Mouse (Mus musculus): ENCODE data around the gene Babam2. TPM values are rescaled to one million over a fixed set of nuclear protein-coding genes. Genes with fewer than 3 reads are reported as not detected.

The Babam2 gene
- polyA plus RNA-seq, 1 experiment, result 25.9 TPM

DNA sequence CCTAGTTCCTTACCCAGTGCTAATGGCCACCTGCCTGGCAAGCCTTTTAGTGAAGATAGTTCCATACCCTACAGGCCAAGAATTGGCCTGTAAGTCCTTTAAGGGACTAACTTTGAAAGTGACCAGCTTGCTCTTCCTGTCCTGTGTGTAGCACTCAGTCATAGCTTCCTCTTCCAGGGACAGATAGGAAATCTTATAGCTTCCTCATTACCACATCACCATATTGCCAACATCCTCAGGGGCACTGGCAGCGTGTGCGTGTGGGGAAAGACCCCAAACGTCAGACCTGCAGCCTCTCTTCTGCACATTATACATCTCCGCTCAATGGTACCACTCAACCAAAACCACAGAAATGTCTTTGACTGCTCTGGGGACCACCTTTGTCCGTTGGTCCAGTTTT, 424.9 kb downstream of the Babam2 start:
- TF ChIP-seq POLR2A (IDR thresholded peaks at IDR 0.05; ENCODE audit: borderline replicate concordance, control insufficient read depth, low read depth, low read length) (no peak), CTCF (IDR thresholded peaks at IDR 0.05; ENCODE audit: control insufficient read depth, insufficient read depth, low read length) (no peak)
- WGBS, result 13% methylated on average over 5 of the region's 5 CpGs
- Histone ChIP-seq H3K4me3 (replicated peaks; ENCODE audit: control insufficient read depth, low read depth, low read length) (no peak overlapping the region), H3K27ac (ENCODE audit: control insufficient read depth, insufficient read depth, low read depth, low read length, poor library complexity) (peak overlapping the region; percentile 93), H3K4me1 (ENCODE audit: control insufficient read depth, insufficient read depth, low read length) (peaks cover 2% of the 10 kb centered on the region)

DNA sequence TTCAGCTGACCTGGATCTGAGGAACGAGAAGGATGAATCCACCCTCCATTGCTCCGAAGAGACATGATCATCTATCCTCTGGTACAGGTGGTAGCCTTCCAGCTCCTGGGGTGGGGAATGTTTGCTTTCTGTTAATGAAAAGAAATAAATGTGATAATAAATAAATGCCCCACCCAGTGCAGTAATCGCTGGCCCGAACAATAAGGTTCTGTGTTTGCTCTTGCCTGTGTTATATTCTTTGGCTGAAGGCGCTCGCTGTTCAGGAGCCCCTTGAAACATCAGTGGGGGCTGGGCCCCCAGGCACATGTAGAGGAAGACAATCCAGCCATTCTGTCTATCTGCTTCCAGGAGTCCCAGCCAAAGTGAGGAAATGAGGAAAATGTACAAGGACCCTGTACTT, 427.5 kb downstream of the Babam2 start:
- TF ChIP-seq CTCF (IDR thresholded peaks at IDR 0.05; ENCODE audit: control insufficient read depth, insufficient read depth, low read length) (no peak), POLR2A (IDR thresholded peaks at IDR 0.05; ENCODE audit: borderline replicate concordance, control insufficient read depth, low read depth, low read length) (no peak)
- Histone ChIP-seq H3K27ac (ENCODE audit: control insufficient read depth, insufficient read depth, low read depth, low read length, poor library complexity) (no peak overlapping the region), H3K4me1 (ENCODE audit: control insufficient read depth, insufficient read depth, low read length) (peaks cover 2% of the 10 kb centered on the region), H3K4me3 (replicated peaks; ENCODE audit: control insufficient read depth, low read depth, low read length) (no peak overlapping the region)
- WGBS, result 87% methylated on average over 6 of the region's 6 CpGs

DNA sequence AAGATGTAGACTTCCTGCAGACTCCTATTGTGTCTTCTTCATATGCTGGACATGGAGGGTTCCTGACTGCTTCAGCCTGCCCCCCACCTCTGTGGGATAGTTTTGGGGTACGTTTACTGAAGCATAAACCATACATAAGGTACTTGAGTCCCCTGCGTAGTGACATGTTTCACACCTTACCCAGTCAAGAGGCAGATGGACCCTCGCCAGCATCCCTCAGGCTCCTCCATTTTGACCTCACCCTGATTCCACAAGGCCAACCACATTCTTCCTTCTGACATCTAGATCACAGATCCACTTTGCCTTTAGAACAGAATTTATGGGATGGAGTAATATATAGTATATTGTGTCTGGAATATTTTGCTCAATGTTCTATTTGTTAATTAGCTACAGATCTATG, 429.7 kb downstream of the Babam2 start:
- WGBS, result 73% methylated on average over 3 of the region's 3 CpGs
- TF ChIP-seq CTCF (IDR thresholded peaks at IDR 0.05; ENCODE audit: control insufficient read depth, insufficient read depth, low read length) (no peak), POLR2A (IDR thresholded peaks at IDR 0.05; ENCODE audit: borderline replicate concordance, control insufficient read depth, low read depth, low read length) (no peak)
- Histone ChIP-seq H3K27ac (ENCODE audit: control insufficient read depth, insufficient read depth, low read depth, low read length, poor library complexity) (no peak overlapping the region), H3K4me3 (replicated peaks; ENCODE audit: control insufficient read depth, low read depth, low read length) (no peak overlapping the region), H3K4me1 (ENCODE audit: control insufficient read depth, insufficient read depth, low read length) (no peaks in the 10 kb centered on the region; the same call in 1 of the 2 replicates)

DNA sequence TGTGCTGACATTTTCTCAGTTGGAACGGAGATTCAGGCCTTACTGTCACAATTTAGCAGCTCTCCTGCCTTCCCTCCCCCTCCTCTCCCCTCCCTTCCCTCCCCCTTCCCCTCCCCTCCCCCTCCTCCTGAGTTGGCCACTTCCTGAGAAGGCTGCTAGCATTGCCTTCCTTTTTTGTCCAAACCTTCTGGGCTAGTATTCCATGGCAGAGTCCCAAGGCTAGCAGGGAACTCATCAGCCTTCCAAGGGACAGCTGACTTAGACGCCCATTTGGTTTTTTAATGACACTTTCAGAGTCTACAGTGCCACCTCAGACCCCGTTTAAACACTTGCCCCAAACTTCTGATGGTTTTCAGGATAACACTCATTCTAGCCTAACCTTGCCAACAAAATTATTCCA, 430.4 kb downstream of the Babam2 start:
- Histone ChIP-seq H3K27ac (ENCODE audit: control insufficient read depth, insufficient read depth, low read depth, low read length, poor library complexity) (no peak overlapping the region), H3K4me3 (replicated peaks; ENCODE audit: control insufficient read depth, low read depth, low read length) (no peak overlapping the region), H3K4me1 (ENCODE audit: control insufficient read depth, insufficient read depth, low read length) (no peaks in the 10 kb centered on the region; the same call in 1 of the 2 replicates)
- 39% methylated on average over 3 of the region's 3 CpGs for WGBS
- TF ChIP-seq CTCF (IDR thresholded peaks at IDR 0.05; ENCODE audit: control insufficient read depth, insufficient read depth, low read length) (no peak), POLR2A (IDR thresholded peaks at IDR 0.05; ENCODE audit: borderline replicate concordance, control insufficient read depth, low read depth, low read length) (no peak)

DNA sequence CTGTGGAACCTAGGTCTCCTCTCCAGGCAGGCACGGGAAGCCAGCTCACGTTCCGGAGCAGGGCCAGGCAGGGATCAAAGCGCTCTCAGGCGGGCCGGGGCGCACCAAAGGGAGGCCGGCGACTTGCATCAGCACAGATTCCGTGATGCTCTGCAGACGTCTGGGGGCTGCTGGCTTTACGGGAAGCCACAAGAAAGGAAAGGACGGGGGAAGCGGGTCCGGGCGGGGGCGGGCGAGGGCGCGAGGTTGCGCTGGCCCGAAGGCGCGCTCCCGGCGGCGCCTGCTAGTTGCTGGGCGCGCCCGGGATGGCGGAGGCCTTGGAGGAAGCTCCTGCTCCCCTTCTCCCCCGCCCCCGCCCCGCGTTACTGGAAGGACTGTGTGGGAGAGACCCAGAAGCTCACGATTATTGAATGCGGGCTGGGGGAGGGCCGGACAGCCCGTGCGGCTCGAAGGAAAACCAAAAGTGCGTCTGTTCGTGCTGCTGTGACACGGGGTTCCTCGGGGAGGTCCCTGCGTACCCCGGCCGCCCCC, 435.6 kb downstream of the Babam2 start:
- TF ChIP-seq CTCF (IDR thresholded peaks at IDR 0.05; ENCODE audit: control insufficient read depth, insufficient read depth, low read length), result no peak
- 0 out of 2 replicates have a peak, but pooled peaks have one; percentile 10 for TF ChIP-seq POLR2A (IDR thresholded peaks at IDR 0.05; ENCODE audit: borderline replicate concordance, control insufficient read depth, low read depth, low read length)
- WGBS, result 1% methylated on average over 47 of the region's 48 CpGs
- Histone ChIP-seq H3K4me1 (ENCODE audit: control insufficient read depth, insufficient read depth, low read length) (no peaks in the 10 kb centered on the region; the same call in 1 of the 2 replicates), H3K27ac (ENCODE audit: control insufficient read depth, insufficient read depth, low read depth, low read length, poor library complexity) (peak overlapping the region; percentile 63), H3K4me3 (replicated peaks; ENCODE audit: control insufficient read depth, low read depth, low read length) (peak overlapping the region; percentile 74)

DNA sequence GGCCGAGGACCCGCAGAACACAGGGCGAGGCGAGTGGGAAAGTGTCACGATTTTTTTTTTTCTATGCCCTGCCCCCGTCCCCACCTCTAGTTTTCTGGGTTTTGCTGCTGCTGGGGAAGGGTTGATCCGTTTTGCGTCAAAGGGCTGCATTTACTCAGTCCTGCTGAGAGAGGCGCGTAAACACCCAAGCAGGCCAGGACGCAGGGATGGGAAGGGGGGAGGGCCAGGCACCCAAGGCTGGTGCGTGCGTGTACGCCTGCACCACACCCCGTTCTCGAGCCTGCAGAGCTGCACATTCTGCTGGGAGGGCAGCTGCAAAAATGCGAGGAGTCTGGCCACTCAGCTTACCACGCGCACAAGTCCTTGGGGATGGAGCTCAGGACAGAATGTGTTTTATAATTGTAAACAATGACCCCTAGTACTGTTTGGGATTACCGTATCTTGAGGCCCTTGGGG, 436.1 kb downstream of the Babam2 start:
- no peaks in the 10 kb centered on the region; the same call in 1 of the 2 replicates for H3K4me1 ChIP-seq (ENCODE audit: control insufficient read depth, insufficient read depth, low read length)
- WGBS, result 0% methylated on average over 20 of the region's 20 CpGs

DNA sequence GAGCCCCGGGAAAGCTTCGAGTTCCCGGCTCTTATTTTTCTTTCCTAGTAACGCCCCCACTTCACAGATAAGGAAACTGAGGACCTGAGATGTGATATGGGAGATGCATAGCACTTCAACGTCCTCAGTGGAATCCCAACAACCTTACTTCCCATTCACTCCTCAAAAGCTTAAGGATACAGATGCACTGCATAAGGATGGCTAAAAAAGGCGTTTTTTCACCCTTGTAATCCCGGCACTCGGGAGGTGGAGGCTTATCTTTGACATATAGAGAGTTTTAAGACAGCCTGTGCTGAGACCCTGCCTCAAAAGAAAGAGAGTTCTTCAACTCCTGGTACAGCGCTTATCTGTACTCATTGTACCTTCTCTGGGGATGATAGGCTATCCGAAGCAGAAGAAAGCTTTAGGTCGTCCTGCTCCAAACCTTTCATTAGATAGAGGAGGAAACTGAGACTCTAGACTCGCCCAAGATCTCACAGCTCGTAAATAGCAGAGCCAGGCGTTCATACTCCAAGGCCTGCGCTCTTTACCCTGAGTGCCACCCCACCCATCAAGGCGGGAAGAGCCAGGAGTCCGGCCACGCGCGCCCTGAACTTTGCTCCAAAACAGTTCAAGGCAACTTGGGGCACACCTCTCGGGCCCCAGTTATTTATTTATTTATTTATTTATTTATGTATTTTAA, 436.7 kb downstream of the Babam2 start:
- 8% methylated on average over 21 of the region's 21 CpGs for WGBS
- peak overlapping the region; percentile 7 for H3K4me3 ChIP-seq (replicated peaks; ENCODE audit: control insufficient read depth, low read depth, low read length)
- no peaks in the 10 kb centered on the region; the same call in 1 of the 2 replicates for H3K4me1 ChIP-seq (ENCODE audit: control insufficient read depth, insufficient read depth, low read length)
- no peak for TF ChIP-seq CTCF (IDR thresholded peaks at IDR 0.05; ENCODE audit: control insufficient read depth, insufficient read depth, low read length)
- H3K27ac ChIP-seq (ENCODE audit: control insufficient read depth, insufficient read depth, low read depth, low read length, poor library complexity), result peak overlapping the region; percentile 63

More for the DNA sequence above, 436.1 kb downstream of the Babam2 start:
- 0 out of 2 replicates have a peak, but pooled peaks have one; percentile 1 for TF ChIP-seq CTCF (IDR thresholded peaks at IDR 0.05; ENCODE audit: control insufficient read depth, insufficient read depth, low read length)
- TF ChIP-seq POLR2A (IDR thresholded peaks at IDR 0.05; ENCODE audit: borderline replicate concordance, control insufficient read depth, low read depth, low read length), result peak; percentile 63; the same call in 1 of the 2 replicates
- Histone ChIP-seq H3K4me3 (replicated peaks; ENCODE audit: control insufficient read depth, low read depth, low read length) (peak overlapping the region; percentile 74), H3K27ac (ENCODE audit: control insufficient read depth, insufficient read depth, low read depth, low read length, poor library complexity) (peak overlapping the region; percentile 63)

Other genes starting within 250 kb of the Babam2 start
- gene Zfp512, start 245.3 kb upstream of the Babam2 start, polyA plus RNA-seq (2011; ENCODE audit: insufficient read depth, insufficient read length, low replicate concordance, missing spikeins), result 17.2 and 29.0 TPM in 2 replicates
- gene 4930548H24Rik, start 211.9 kb upstream of the Babam2 start, polyA plus RNA-seq (2011; ENCODE audit: insufficient read depth, insufficient read length, low replicate concordance, missing spikeins), result not detected in 2 replicates
- 12.1 and 18.4 TPM in 2 replicates for gene Gpn1, start 202.9 kb upstream of the Babam2 start, polyA plus RNA-seq (2011; ENCODE audit: insufficient read depth, insufficient read length, low replicate concordance, missing spikeins)
- gene Slc4a1ap, start 170.7 kb upstream of the Babam2 start, polyA plus RNA-seq (2011; ENCODE audit: insufficient read depth, insufficient read length, low replicate concordance, missing spikeins), result 34.0 and 45.2 TPM in 2 replicates
- 4.5 and 7.5 TPM in 2 replicates for gene Supt7l, start 169.9 kb upstream of the Babam2 start, polyA plus RNA-seq (2011; ENCODE audit: insufficient read depth, insufficient read length, low replicate concordance, missing spikeins)
- 89.1 and 162 TPM in 2 replicates for gene Mrpl33, start 100.7 kb upstream of the Babam2 start, polyA plus RNA-seq (2011; ENCODE audit: insufficient read depth, insufficient read length, low replicate concordance, missing spikeins)
- 5.0 and 9.6 TPM in 2 replicates for gene Rbks, start 57 bp upstream of the Babam2 start, polyA plus RNA-seq (2011; ENCODE audit: insufficient read depth, insufficient read length, low replicate concordance, missing spikeins)

Data from bone marrow, adult 2 months (tissue).